Mouse (Mus musculus): ENCODE results near the gene Ppp6r3. TPM values are rescaled to one million over a fixed set of nuclear protein-coding genes. Genes with fewer than 3 reads are reported as not detected.

The Ppp6r3 gene
- polyA plus RNA-seq (2015; fragmentation: Nextera tagmentation; extraction: Ambion mirVana), result 58.0 and 60.1 TPM in 2 replicates

DNA sequence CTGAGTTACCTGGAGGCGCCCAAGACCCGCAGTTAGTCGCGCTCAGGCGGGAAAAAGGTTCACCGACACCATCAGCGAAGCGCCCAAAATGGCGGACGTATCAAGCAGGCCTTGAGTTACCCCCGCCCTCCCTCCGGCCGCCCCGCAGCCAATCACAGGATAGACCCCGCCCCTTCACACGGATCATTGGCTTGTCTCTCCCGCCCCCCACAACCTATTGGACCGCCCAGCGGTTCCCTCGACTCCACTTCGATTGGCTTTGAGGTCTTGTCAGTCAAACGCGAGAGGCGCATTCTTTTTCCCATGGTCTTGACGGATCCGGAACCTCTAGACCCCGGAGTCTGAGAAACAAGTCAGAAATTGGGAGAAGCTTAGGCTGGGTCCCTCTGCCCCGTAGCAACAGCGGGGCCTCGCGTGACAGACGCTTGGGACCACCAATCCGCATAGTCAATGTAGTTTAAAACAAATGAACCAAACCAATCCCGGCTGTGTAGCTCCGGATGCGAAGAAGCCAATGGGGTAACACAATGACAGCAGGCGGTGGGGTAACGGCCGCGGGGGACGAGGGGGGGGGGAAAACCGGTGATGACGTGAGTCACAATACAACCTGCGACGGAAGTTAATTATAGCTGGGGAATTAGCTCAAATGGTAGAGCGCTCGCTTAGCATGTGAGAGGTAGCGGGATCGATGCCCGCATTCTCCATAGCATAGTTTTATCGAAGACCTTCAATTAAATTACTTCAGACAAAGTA lies at the start of gene Ppp6r3:
TSS of gene Ppp6r3 (minus strand) at position 118 of the 753 bp plus-strand sequence.
- H3K9me3 ChIP-seq, result no peaks in the 10 kb centered on the region
- H3K4me3 ChIP-seq, result peak within 1 kb of the TSS; percentile 90
- peak within 1 kb of the TSS; percentile 82 for H3K9ac ChIP-seq
- ATAC-seq (ENCODE audit: borderline replicate concordance, extremely low read depth, low FRiP score, low TSS enrichment), result peak; percentile 98
- peak within 1 kb of the TSS; percentile 96 for H3K27ac ChIP-seq
- peaks cover 18% of the 10 kb centered on the region for H3K4me1 ChIP-seq
- WGBS, result under 1% methylated on average over 50 of the region's 51 CpGs
- H3K4me2 ChIP-seq, result peak within 1 kb of the TSS; percentile 69
- no peaks in the 10 kb centered on the region for H3K27me3 ChIP-seq
- H3K36me3 ChIP-seq, result no peaks in the 10 kb centered on the region

- WGBS, result 82% methylated on average over 7 of the region's 7 CpGs
- no peaks in the 10 kb centered on the region for H3K4me1 ChIP-seq
- no peak overlapping the region for H3K27ac ChIP-seq
- ATAC-seq (ENCODE audit: borderline replicate concordance, extremely low read depth, low FRiP score, low TSS enrichment), result no peak
- no peak overlapping the region for H3K9ac ChIP-seq
- no peak overlapping the region for H3K4me3 ChIP-seq
- H3K4me2 ChIP-seq, result no peak overlapping the region
- no peaks in the 10 kb centered on the region for H3K9me3 ChIP-seq
- peaks cover 59% of the 10 kb centered on the region for H3K36me3 ChIP-seq
- H3K27me3 ChIP-seq, result no peaks in the 10 kb centered on the region
Measured at GRCm38 (mm10) chr19:3625111-3625510, 49.6 kb upstream of the Ppp6r3 start.

GRCm38 (mm10) chr19:3623824-3624223 lies 48.3 kb upstream of the Ppp6r3 start:
- no peak overlapping the region for H3K4me2 ChIP-seq
- peaks cover 62% of the 10 kb centered on the region for H3K36me3 ChIP-seq
- no peaks in the 10 kb centered on the region for H3K27me3 ChIP-seq
- no peak overlapping the region for H3K4me3 ChIP-seq
- ATAC-seq (ENCODE audit: borderline replicate concordance, extremely low read depth, low FRiP score, low TSS enrichment), result no peak
- H3K9ac ChIP-seq, result no peak overlapping the region
- no peak overlapping the region for H3K27ac ChIP-seq
- H3K4me1 ChIP-seq, result no peaks in the 10 kb centered on the region
- no peaks in the 10 kb centered on the region for H3K9me3 ChIP-seq
- WGBS, result 64% methylated on average over 5 of the region's 5 CpGs

DNA sequence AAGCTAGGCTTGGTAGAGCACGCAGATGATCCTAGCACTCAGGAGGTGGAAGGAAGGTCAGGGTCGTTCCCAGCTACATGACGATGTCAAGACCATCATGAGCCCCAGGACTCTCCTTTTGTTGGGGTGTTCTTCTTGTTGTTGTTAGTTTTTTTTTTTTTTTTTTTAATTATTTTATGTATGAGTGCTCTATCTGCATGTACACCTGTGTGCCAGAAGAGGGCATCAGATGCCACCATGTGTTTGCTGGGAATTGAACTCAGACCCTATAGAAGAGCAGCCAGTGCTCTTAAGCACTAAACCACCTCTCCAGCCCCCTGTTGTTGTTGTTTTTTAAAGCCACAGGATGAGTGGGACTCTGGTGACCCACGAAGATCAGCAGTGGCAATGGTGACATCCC lies 47.7 kb upstream of the Ppp6r3 start:
- Histone ChIP-seq H3K4me2 (no peak overlapping the region), H3K36me3 (peaks cover 65% of the 10 kb centered on the region), H3K27ac (no peak overlapping the region), H3K27me3 (no peaks in the 10 kb centered on the region), H3K9me3 (no peaks in the 10 kb centered on the region), H3K9ac (no peak overlapping the region), H3K4me1 (no peaks in the 10 kb centered on the region), H3K4me3 (no peak overlapping the region)
- ATAC-seq (ENCODE audit: borderline replicate concordance, extremely low read depth, low FRiP score, low TSS enrichment), result no peak
- 95% methylated on average over 4 of the region's 4 CpGs for WGBS

GRCm38 (mm10) chr19:3620871-3621270 lies 45.3 kb upstream of the Ppp6r3 start:
- no peaks in the 10 kb centered on the region for H3K4me1 ChIP-seq
- H3K4me2 ChIP-seq, result no peak overlapping the region
- no peaks in the 10 kb centered on the region for H3K27me3 ChIP-seq
- H3K9ac ChIP-seq, result no peak overlapping the region
- no peaks in the 10 kb centered on the region for H3K9me3 ChIP-seq
- 91% methylated on average over 10 of the region's 10 CpGs for WGBS
- no peak overlapping the region for H3K4me3 ChIP-seq
- ATAC-seq (ENCODE audit: borderline replicate concordance, extremely low read depth, low FRiP score, low TSS enrichment), result no peak
- H3K27ac ChIP-seq, result no peak overlapping the region
- peaks cover 59% of the 10 kb centered on the region for H3K36me3 ChIP-seq

DNA sequence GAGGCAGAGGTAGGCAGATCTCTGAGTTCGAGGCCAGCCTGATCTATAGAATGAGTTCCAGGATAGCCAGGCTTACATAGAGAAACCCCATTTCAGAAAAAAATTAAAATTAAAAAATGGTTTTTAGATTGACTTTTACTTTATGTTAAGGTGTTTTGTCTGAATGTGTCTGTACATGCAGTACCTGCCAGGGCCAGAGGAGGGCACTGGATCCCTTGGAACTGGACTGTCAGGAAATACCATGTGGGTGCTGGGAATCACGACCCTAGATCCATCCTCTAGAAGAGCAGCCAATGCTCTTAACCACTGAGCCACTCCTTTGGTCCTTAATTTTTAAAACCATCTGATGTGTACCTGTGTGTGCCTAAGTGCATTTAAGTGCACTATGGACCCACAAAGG lies 43.8 kb upstream of the Ppp6r3 start:
- H3K9ac ChIP-seq, result no peak overlapping the region
- no peak overlapping the region for H3K4me2 ChIP-seq
- 70% methylated on average over 2 of the region's 2 CpGs for WGBS
- H3K4me1 ChIP-seq, result no peaks in the 10 kb centered on the region
- H3K36me3 ChIP-seq, result peaks cover 74% of the 10 kb centered on the region
- H3K27me3 ChIP-seq, result no peaks in the 10 kb centered on the region
- H3K27ac ChIP-seq, result no peak overlapping the region
- no peak for ATAC-seq (ENCODE audit: borderline replicate concordance, extremely low read depth, low FRiP score, low TSS enrichment)
- no peak overlapping the region for H3K4me3 ChIP-seq
- H3K9me3 ChIP-seq, result no peaks in the 10 kb centered on the region

- H3K4me2 ChIP-seq, result no peak overlapping the region
- no peak for ATAC-seq (ENCODE audit: borderline replicate concordance, extremely low read depth, low FRiP score, low TSS enrichment)
- H3K9me3 ChIP-seq, result no peaks in the 10 kb centered on the region
- H3K27ac ChIP-seq, result no peak overlapping the region
- no peak overlapping the region for H3K4me3 ChIP-seq
- 93% methylated on average over 10 of the region's 10 CpGs for WGBS
- H3K36me3 ChIP-seq, result peaks cover 78% of the 10 kb centered on the region
- H3K9ac ChIP-seq, result no peak overlapping the region
- H3K27me3 ChIP-seq, result no peaks in the 10 kb centered on the region
- peaks cover 11% of the 10 kb centered on the region for H3K4me1 ChIP-seq
Measured at GRCm38 (mm10) chr19:3613991-3614390, 38.4 kb upstream of the Ppp6r3 start.

DNA sequence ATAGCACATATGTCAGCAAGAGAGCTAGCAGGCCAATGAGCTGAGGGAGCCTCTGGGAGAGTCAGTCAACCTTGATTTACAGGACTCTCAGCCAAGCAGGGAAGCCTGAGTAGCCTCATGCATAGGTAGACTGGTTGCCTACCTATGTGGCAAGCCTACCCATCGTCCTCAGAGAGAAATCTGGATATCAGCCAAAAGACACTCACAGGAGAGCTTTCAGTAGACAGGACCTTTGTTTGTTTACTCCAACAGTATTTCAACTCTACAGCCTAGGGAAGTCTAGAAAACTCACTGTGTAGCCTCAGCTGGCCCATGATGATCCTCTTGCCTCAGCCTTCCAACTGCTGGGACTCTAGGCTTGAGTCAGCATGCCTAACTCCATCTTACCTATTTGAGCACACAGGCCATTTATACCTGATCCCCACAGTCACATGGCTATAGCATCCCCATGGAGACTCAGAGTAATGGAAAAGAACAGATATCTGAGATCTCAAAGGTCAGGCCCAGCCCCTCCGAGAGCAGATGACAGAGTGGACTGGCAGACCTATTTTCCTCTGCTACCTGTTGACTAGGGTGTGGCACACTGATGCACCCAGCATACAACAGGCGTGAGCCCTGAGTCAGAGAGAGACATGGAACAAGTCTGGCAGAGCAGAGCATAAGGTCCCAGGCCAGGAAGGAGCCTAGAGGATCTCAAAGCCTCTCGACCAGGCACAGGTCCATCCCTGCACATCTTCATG lies 37.2 kb upstream of the Ppp6r3 start:
- H3K4me2 ChIP-seq, result no peak overlapping the region
- H3K36me3 ChIP-seq, result peaks cover 67% of the 10 kb centered on the region
- no peak overlapping the region for H3K9ac ChIP-seq
- no peak for ATAC-seq (ENCODE audit: borderline replicate concordance, extremely low read depth, low FRiP score, low TSS enrichment)
- WGBS, result 81% methylated on average over 4 of the region's 4 CpGs
- H3K4me1 ChIP-seq, result peaks cover 11% of the 10 kb centered on the region
- H3K27me3 ChIP-seq, result no peaks in the 10 kb centered on the region
- H3K4me3 ChIP-seq, result no peak overlapping the region
- no peaks in the 10 kb centered on the region for H3K9me3 ChIP-seq
- no peak overlapping the region for H3K27ac ChIP-seq

- Histone ChIP-seq H3K27me3 (no peaks in the 10 kb centered on the region), H3K4me1 (peaks cover 11% of the 10 kb centered on the region), H3K4me2 (no peak overlapping the region), H3K4me3 (no peak overlapping the region), H3K27ac (no peak overlapping the region), H3K36me3 (peaks cover 65% of the 10 kb centered on the region), H3K9me3 (no peaks in the 10 kb centered on the region), H3K9ac (no peak overlapping the region)
- WGBS, result 52% methylated on average over 8 of the region's 8 CpGs
- peak; percentile 56; the same call in 1 of the 2 replicates for ATAC-seq (ENCODE audit: borderline replicate concordance, extremely low read depth, low FRiP score, low TSS enrichment)
Measured at GRCm38 (mm10) chr19:3611730-3612129, 36.2 kb upstream of the Ppp6r3 start.

DNA sequence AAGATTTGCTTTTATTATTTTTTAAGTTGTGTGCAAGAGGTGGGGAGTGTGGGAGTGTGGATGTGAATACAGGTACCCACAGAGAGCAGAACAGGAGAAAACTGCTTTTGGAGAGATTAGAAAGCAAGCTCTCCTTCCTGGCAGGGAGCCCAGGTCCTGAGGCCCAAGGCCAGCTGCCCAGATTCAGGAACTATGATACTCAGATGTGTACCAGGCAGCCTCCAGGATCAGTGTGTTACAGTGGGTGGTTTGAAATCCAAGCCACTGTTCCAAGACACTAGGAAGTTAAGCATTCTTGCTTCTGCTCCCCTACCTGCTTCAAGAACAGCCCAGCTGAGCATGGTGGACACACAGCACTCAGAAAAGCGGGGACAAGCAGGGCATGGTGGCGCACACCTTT lies 35.3 kb upstream of the Ppp6r3 start:
- Histone ChIP-seq H3K27me3 (no peaks in the 10 kb centered on the region), H3K4me2 (no peak overlapping the region), H3K9me3 (no peaks in the 10 kb centered on the region), H3K27ac (no peak overlapping the region), H3K4me1 (peaks cover 11% of the 10 kb centered on the region), H3K4me3 (no peak overlapping the region), H3K36me3 (peaks cover 66% of the 10 kb centered on the region), H3K9ac (no peak overlapping the region)
- ATAC-seq (ENCODE audit: borderline replicate concordance, extremely low read depth, low FRiP score, low TSS enrichment), result no peak
- 98% methylated on average over 2 of the region's 2 CpGs for WGBS

DNA sequence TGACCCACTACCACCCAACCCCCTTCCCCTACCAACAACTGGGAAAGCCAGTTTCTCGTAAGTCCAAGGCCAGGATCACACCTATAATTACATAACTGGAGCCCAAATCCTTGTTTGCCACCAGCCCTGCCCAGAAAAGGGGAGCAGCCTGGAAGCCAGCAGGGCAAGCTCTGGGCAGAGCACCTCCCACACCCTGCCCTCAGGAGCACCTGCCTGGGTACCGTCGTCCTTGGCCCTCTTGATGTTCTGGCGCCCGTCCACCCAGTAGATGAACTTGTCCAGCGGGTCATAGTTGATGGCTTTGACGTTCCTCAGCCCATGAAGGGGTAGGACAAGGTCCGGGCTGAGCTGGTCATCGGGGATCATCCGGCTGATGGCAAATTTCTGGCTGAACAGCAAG lies 34.3 kb upstream of the Ppp6r3 start:
- no peak overlapping the region for H3K27ac ChIP-seq
- no peak for ATAC-seq (ENCODE audit: borderline replicate concordance, extremely low read depth, low FRiP score, low TSS enrichment)
- no peaks in the 10 kb centered on the region for H3K27me3 ChIP-seq
- 78% methylated on average over 10 of the region's 10 CpGs for WGBS
- H3K36me3 ChIP-seq, result peaks cover 64% of the 10 kb centered on the region
- peaks cover 11% of the 10 kb centered on the region for H3K4me1 ChIP-seq
- no peak overlapping the region for H3K9ac ChIP-seq
- H3K4me3 ChIP-seq, result no peak overlapping the region
- H3K9me3 ChIP-seq, result no peaks in the 10 kb centered on the region
- no peak overlapping the region for H3K4me2 ChIP-seq

GRCm38 (mm10) chr19:3594316-3594715 lies 18.8 kb upstream of the Ppp6r3 start:
- H3K4me2 ChIP-seq, result no peak overlapping the region
- H3K4me1 ChIP-seq, result no peaks in the 10 kb centered on the region
- no peak overlapping the region for H3K9ac ChIP-seq
- H3K27me3 ChIP-seq, result no peaks in the 10 kb centered on the region
- peaks cover 93% of the 10 kb centered on the region for H3K36me3 ChIP-seq
- H3K27ac ChIP-seq, result no peak overlapping the region
- no peaks in the 10 kb centered on the region for H3K9me3 ChIP-seq
- no peak overlapping the region for H3K4me3 ChIP-seq
- ATAC-seq (ENCODE audit: borderline replicate concordance, extremely low read depth, low FRiP score, low TSS enrichment), result no peak
- WGBS, result 84% methylated on average over 5 of the region's 5 CpGs

Data from lung, embryonic 15.5 days (tissue).